Mouse (Mus musculus) midbrain, postnatal 0 days (tissue): ENCODE results near the gene Gm11627. TPM values are rescaled to one million over a fixed set of nuclear protein-coding genes. Genes with fewer than 3 reads are reported as not detected.
"Not testable (repeated sequence)": the region's sequence is repeated elsewhere in the genome, so short reads cannot be mapped to it uniquely, and the experiment has no call there.

Experiments used
- ATAC-seq: fragments of 200-750 bp; cut with Nextera tagmentation; 2 replicates; pipeline ENCODE4 v1.8.0; 2017; ENCODE audit warnings: moderate number of reproducible peaks, mild to moderate bottlenecking, moderate TSS enrichment, moderate library complexity; ENCODE audit not compliant: low FRiP score
- DNase-seq: peaks from one replicate; pipeline ENCODE4 v3.0.0-alpha.2; 2015; ENCODE audit warnings: low spot score
- H3K27ac ChIP-seq: fragments of 300-500 bp; sonication (generic); 2 replicates; pipeline ENCODE4 v1.5.1; 2014; ENCODE audit warnings: low read depth, mild to moderate bottlenecking, low read length, mixed read lengths
- H3K27me3 ChIP-seq: fragments of 300-500 bp; sonication (generic); 2 replicates; pipeline ENCODE4 v1.6.1; 2014; ENCODE audit warnings: low read length, control low read depth, mixed read lengths; ENCODE audit not compliant: insufficient read depth
- H3K36me3 ChIP-seq: fragments of 300-500 bp; sonication (generic); 2 replicates; pipeline ENCODE4 v1.6.1; 2014; ENCODE audit warnings: low read length, control low read depth, mixed read lengths; ENCODE audit not compliant: insufficient read depth
- H3K4me1 ChIP-seq: fragments of 300-500 bp; sonication (generic); 2 replicates; pipeline ENCODE4 v1.6.1; 2014; ENCODE audit warnings: mild to moderate bottlenecking, control low read depth, antibody characterized with exemption, low read length, mixed read lengths; ENCODE audit not compliant: insufficient read depth
- H3K4me2 ChIP-seq: fragments of 300-500 bp; sonication (generic); 2 replicates; pipeline ENCODE4 v1.6.1; 2014; ENCODE audit warnings: low read depth, mild to moderate bottlenecking, low read length, mixed read lengths; ENCODE audit not compliant: poor library complexity, severe bottlenecking
- H3K4me3 ChIP-seq: fragments of 300-500 bp; sonication (generic); 2 replicates; pipeline ENCODE4 v1.5.1; 2014; ENCODE audit warnings: low read depth, mild to moderate bottlenecking, low read length, moderate library complexity
- H3K9ac ChIP-seq: fragments of 300-500 bp; sonication (generic); replicated peaks from 2 replicates; pipeline ENCODE4 v1.6.1; 2014; ENCODE audit warnings: mild to moderate bottlenecking, low read length, moderate library complexity, mixed read lengths; ENCODE audit not compliant: poor library complexity, severe bottlenecking
- H3K9me3 ChIP-seq: fragments of 300-500 bp; sonication (generic); 2 replicates; pipeline ENCODE4 v1.6.1; 2016; ENCODE audit warnings: low read length, control low read depth
- CTCF ChIP-seq: IDR thresholded peaks from 2 replicates; pipeline ENCODE4 v1.5.1; 2016; ENCODE audit warnings: antibody characterized with exemption, mild to moderate bottlenecking
- WGBS: fragments of 180-500 bp; shearing (Covaris S2); extraction: QIAGEN DNeasy Blood & Tissue Kit; methylation state at CpG from one replicate; pipeline ENCODE4 v1.1.7; 2014; 5-methylcytosine and 5-hydroxymethylcytosine counted together
- polyA plus RNA-seq: library from polyadenylated mRNA; unstranded; fragments of >200 nt; fragmentation: Nextera tagmentation; extraction: Ambion mirVana; gene quantifications from 2 replicates; pipeline ENCODE4 v1.2.1, GENCODE M21; 2015
- total RNA-seq: library from RNA; depleted of rRNA; stranded (reverse); fragments of >200 nt; gene quantifications from 2 replicates; pipeline ENCODE4 v1.2.3, GENCODE M21; 2014

The Gm11627 gene
- total and polyA plus RNA-seq, 2 experiments from 2014 or later: 1.1 to 4.6 TPM

DNA sequence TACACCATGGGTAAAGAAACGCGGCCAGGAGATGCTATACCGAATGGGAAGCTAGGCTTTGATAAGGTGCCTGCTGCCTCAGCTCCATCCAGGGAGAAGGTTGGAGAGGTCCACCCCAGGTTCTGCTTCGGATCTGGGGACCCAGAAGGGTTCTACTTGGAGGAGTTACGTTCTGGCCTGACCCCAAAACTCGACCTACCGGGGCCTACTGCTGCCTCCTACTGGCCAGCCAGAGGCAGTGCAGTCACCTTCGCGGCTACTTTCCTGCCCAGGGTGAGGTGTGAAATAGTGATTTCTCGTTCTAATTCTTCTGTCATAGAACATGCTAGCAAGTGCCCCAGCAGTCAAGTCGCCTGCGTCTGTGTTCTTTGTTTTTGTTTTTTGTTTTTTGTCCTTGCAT is 11.1 kb downstream of the Gm11627 start:
- ATAC-seq: no peak
- Histone ChIP-seq H3K27me3 (no peaks in the 10 kb centered on the region), H3K9me3 (no peaks in the 10 kb centered on the region), H3K9ac (no peak overlapping the region), H3K27ac (no peak overlapping the region), H3K4me3 (no peak overlapping the region), H3K4me1 (no peaks in the 10 kb centered on the region), H3K36me3 (no peaks in the 10 kb centered on the region), H3K4me2 (no peak overlapping the region)
- no peak for DNase-seq
- peak; percentile 36 for TF ChIP-seq CTCF
- WGBS: 80% methylated on average over 12 of the region's 12 CpGs

DNA sequence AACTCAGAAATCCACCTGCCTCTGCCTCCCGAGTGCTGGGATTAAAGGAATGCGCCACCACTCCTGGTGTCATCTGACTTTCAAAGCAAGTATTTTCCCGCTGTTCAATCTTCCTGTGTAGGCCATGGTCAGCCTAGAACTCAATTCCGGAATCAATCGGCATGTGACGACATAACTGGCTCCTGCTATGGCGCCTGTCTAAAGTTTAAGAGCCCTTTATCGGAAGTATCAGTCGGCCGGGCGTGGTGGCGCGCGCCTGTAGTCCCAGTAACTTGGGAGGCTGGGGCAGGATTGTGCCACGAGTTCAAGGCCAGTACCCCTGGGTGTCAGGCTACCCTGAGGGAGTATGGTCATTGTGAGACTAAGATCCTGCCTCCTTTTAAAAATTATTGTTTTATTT is 11.5 kb downstream of the Gm11627 start:
- no peak for TF ChIP-seq CTCF
- WGBS: 97% methylated on average over 15 of the region's 15 CpGs
- Histone ChIP-seq H3K27me3 (no peaks in the 10 kb centered on the region), H3K27ac (no peak overlapping the region), H3K9me3 (no peaks in the 10 kb centered on the region), H3K4me3 (no peak overlapping the region), H3K4me2 (no peak overlapping the region), H3K9ac (no peak overlapping the region), H3K36me3 (no peaks in the 10 kb centered on the region), H3K4me1 (no peaks in the 10 kb centered on the region)
- no peak for ATAC-seq
- DNase-seq: no peak

GRCm38 (mm10) chr11:102567157-102567556 is 12.1 kb downstream of the Gm11627 start:
- DNase-seq (no peak), ATAC-seq (no peak)
- WGBS: 85% methylated on average over 6 of the region's 6 CpGs
- no peak overlapping the region for H3K9ac ChIP-seq
- no peaks in the 10 kb centered on the region for H3K36me3 ChIP-seq
- H3K4me1 ChIP-seq: no peaks in the 10 kb centered on the region
- no peaks in the 10 kb centered on the region for H3K27me3 ChIP-seq
- H3K4me2 ChIP-seq: no peak overlapping the region
- no peak for TF ChIP-seq CTCF
- no peak overlapping the region for H3K4me3 ChIP-seq
- no peaks in the 10 kb centered on the region for H3K9me3 ChIP-seq
- H3K27ac ChIP-seq: no peak overlapping the region

DNA sequence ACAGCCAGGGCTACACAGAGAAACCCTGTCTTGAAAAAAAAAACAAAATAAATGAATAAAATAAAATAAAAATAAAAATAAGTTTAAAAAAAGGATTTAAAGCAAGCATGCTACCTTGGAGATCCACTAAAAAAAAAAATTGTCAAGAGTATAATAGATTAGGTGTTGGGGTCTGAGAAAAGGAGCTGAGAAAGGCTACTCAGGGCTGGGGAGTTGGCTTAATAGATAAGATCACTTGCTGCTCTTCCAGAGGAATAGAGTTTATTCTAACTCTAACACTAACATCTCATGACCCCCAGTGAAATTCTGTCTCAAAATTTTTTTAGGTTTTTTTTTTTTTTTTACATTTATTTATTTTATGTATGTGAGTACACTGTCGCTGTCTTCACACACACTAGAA is 13.0 kb downstream of the Gm11627 start:
- no peak overlapping the region for H3K4me2 ChIP-seq
- H3K9me3 ChIP-seq: no peaks in the 10 kb centered on the region
- DNase-seq (no peak), ATAC-seq (no peak)
- H3K27me3 ChIP-seq: no peaks in the 10 kb centered on the region
- H3K4me1 ChIP-seq: no peaks in the 10 kb centered on the region
- no peak overlapping the region for H3K9ac ChIP-seq
- 90% methylated on average over 1 of the region's 1 CpGs for WGBS
- H3K4me3 ChIP-seq: no peak overlapping the region
- TF ChIP-seq CTCF: no peak
- H3K27ac ChIP-seq: no peak overlapping the region
- no peaks in the 10 kb centered on the region for H3K36me3 ChIP-seq

GRCm38 (mm10) chr11:102565741-102566140 is 13.5 kb downstream of the Gm11627 start:
- H3K27ac ChIP-seq: no peak overlapping the region
- H3K36me3 ChIP-seq: no peaks in the 10 kb centered on the region
- no peak for DNase-seq
- H3K27me3 ChIP-seq: no peaks in the 10 kb centered on the region
- no peak overlapping the region for H3K9ac ChIP-seq
- no peaks in the 10 kb centered on the region for H3K4me1 ChIP-seq
- H3K9me3 ChIP-seq: no peaks in the 10 kb centered on the region
- ATAC-seq: no peak
- TF ChIP-seq CTCF: no peak
- H3K4me3 ChIP-seq: no peak overlapping the region
- H3K4me2 ChIP-seq: no peak overlapping the region

DNA sequence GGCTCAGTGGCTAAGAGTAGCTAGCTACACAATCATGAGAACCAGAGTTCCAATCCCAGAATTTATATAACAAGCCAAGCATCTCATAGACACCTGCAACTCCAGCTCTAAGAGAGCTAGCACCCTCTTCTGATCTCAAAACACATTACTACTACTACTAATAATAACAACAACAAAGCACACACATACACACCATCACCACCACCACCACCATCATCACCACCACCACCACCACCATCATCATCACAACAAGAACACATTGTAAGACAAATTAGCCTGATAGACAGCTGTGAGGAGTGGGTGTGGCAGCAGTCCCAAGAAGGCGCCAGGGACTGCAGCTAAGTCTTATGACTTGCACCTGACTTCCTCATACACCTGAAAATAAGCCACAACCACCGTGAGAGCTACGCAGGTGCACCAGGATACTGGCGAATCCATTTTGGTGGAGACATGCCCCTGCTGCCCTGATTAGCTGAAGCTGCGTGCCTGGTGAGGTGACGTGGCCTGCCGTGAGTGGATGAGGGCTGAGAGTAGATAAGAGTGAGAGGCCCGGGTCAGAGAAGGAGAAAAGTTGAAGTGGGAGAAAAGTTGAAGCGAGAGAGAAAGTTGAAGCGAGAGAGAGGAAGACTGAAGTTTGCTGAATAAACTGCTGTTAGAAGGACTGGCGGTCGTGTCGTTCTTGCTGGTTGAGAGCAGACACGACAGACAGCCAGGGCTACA is 14.1 kb downstream of the Gm11627 start:
- not testable (repeated sequence) for H3K9ac ChIP-seq, H3K4me2 ChIP-seq, H3K27ac ChIP-seq, H3K36me3 ChIP-seq, H3K9me3 ChIP-seq, H3K27me3 ChIP-seq, H3K4me3 ChIP-seq, DNase-seq, H3K4me1 ChIP-seq, ATAC-seq
- WGBS: 88% methylated on average over 14 of the region's 14 CpGs
